Mouse (Mus musculus): ENCODE measurements around the gene Ifna2. TPM values are rescaled to one million over a fixed set of nuclear protein-coding genes. Genes with fewer than 3 reads are reported as not detected.

Ifna2 gene
- not detected in 2 replicates for polyA plus RNA-seq (2016; fragmentation: Nextera tagmentation; extraction: Ambion mirVana)

GRCm38 (mm10) chr4:88683812-88684211 lies at the start of gene Ifna2:
Ifna2 (minus strand) TSS chr4:88683912.
- Histone ChIP-seq H3K27me3 (ENCODE audit: insufficient read depth, poor library complexity, severe bottlenecking) (no peaks in the 10 kb centered on the region), H3K4me1 (no peaks in the 10 kb centered on the region), H3K4me3 (no peak within 1 kb of the TSS), H3K27ac (no peak within 1 kb of the TSS), H3K9me3 (no peaks in the 10 kb centered on the region), H3K36me3 (no peaks in the 10 kb centered on the region)
- WGBS: 85% methylated on average over 1 of the region's 1 CpGs
- DNase-seq (ENCODE audit: low spot score): no peak

GRCm38 (mm10) chr4:88727324-88727723 lies 43.6 kb upstream of the Ifna2 start:
- H3K27ac ChIP-seq: no peak overlapping the region
- WGBS: 4% methylated on average over 1 of the region's 1 CpGs
- H3K9me3 ChIP-seq: no peaks in the 10 kb centered on the region
- no peak for DNase-seq (ENCODE audit: low spot score)
- H3K4me3 ChIP-seq: no peak overlapping the region
- no peaks in the 10 kb centered on the region for H3K4me1 ChIP-seq
- no peaks in the 10 kb centered on the region for H3K36me3 ChIP-seq
- no peaks in the 10 kb centered on the region for H3K27me3 ChIP-seq (ENCODE audit: insufficient read depth, poor library complexity, severe bottlenecking)

GRCm38 (mm10) chr4:88726727-88727126 lies 43.0 kb upstream of the Ifna2 start:
- Histone ChIP-seq H3K36me3 (no peaks in the 10 kb centered on the region), H3K27ac (no peak overlapping the region), H3K9me3 (no peaks in the 10 kb centered on the region), H3K4me3 (no peak overlapping the region), H3K4me1 (no peaks in the 10 kb centered on the region), H3K27me3 (ENCODE audit: insufficient read depth, poor library complexity, severe bottlenecking) (no peaks in the 10 kb centered on the region)
- 70% methylated on average over 6 of the region's 6 CpGs for WGBS
- DNase-seq (ENCODE audit: low spot score): no peak

GRCm38 (mm10) chr4:88723497-88724090 lies 39.9 kb upstream of the Ifna2 start:
- H3K36me3 ChIP-seq: peaks cover 13% of the 10 kb centered on the region
- no peak overlapping the region for H3K27ac ChIP-seq
- H3K4me1 ChIP-seq: peaks cover 14% of the 10 kb centered on the region
- WGBS: 63% methylated on average over 8 of the region's 8 CpGs
- no peak overlapping the region for H3K4me3 ChIP-seq
- no peaks in the 10 kb centered on the region for H3K9me3 ChIP-seq
- DNase-seq (ENCODE audit: low spot score): no peak
- no peaks in the 10 kb centered on the region for H3K27me3 ChIP-seq (ENCODE audit: insufficient read depth, poor library complexity, severe bottlenecking)

GRCm38 (mm10) chr4:88721791-88722721 lies 38.3 kb upstream of the Ifna2 start, which contains the start of the genes Gm26566 and Klhl9:
Gm26566 (plus strand) TSS chr4:88721805.
Klhl9 (minus strand) TSS chr4:88722465.
- peak within 1 kb of the TSS; percentile 98 for H3K4me3 ChIP-seq
- no peaks in the 10 kb centered on the region for H3K9me3 ChIP-seq
- peak within 1 kb of the TSS; percentile 100 for H3K27ac ChIP-seq
- peaks cover 22% of the 10 kb centered on the region for H3K36me3 ChIP-seq
- WGBS: under 1% methylated on average over 82 of the region's 82 CpGs
- no peaks in the 10 kb centered on the region for H3K27me3 ChIP-seq (ENCODE audit: insufficient read depth, poor library complexity, severe bottlenecking)
- H3K4me1 ChIP-seq: peaks cover 14% of the 10 kb centered on the region
- peak; percentile 98 for DNase-seq (ENCODE audit: low spot score)

- peak overlapping the region; percentile 98 for H3K4me3 ChIP-seq
- no peaks in the 10 kb centered on the region for H3K9me3 ChIP-seq
- no peak for DNase-seq (ENCODE audit: low spot score)
- WGBS: 43% methylated on average over 1 of the region's 1 CpGs
- H3K27ac ChIP-seq: no peak overlapping the region
- peaks cover 47% of the 10 kb centered on the region for H3K36me3 ChIP-seq
- no peaks in the 10 kb centered on the region for H3K27me3 ChIP-seq (ENCODE audit: insufficient read depth, poor library complexity, severe bottlenecking)
- peaks cover 14% of the 10 kb centered on the region for H3K4me1 ChIP-seq
Measured at GRCm38 (mm10) chr4:88718715-88719114, 35.0 kb upstream of the Ifna2 start.

- Histone ChIP-seq H3K27ac (no peak overlapping the region), H3K4me3 (no peak overlapping the region), H3K9me3 (no peaks in the 10 kb centered on the region), H3K36me3 (peaks cover 43% of the 10 kb centered on the region), H3K4me1 (peaks cover 2% of the 10 kb centered on the region), H3K27me3 (ENCODE audit: insufficient read depth, poor library complexity, severe bottlenecking) (no peaks in the 10 kb centered on the region)
- DNase-seq (ENCODE audit: low spot score): no peak
Measured at GRCm38 (mm10) chr4:88715059-88715458, 31.3 kb upstream of the Ifna2 start.

GRCm38 (mm10) chr4:88714281-88714680 lies 30.6 kb upstream of the Ifna2 start:
- no peaks in the 10 kb centered on the region for H3K27me3 ChIP-seq (ENCODE audit: insufficient read depth, poor library complexity, severe bottlenecking)
- 94% methylated on average over 1 of the region's 1 CpGs for WGBS
- no peaks in the 10 kb centered on the region for H3K4me1 ChIP-seq
- H3K9me3 ChIP-seq: no peaks in the 10 kb centered on the region
- no peak overlapping the region for H3K4me3 ChIP-seq
- DNase-seq (ENCODE audit: low spot score): no peak
- no peak overlapping the region for H3K27ac ChIP-seq
- H3K36me3 ChIP-seq: peaks cover 41% of the 10 kb centered on the region

GRCm38 (mm10) chr4:88707128-88707826 lies 23.6 kb upstream of the Ifna2 start:
- Histone ChIP-seq H3K4me1 (no peaks in the 10 kb centered on the region), H3K4me3 (no peak overlapping the region), H3K9me3 (no peaks in the 10 kb centered on the region), H3K27me3 (ENCODE audit: insufficient read depth, poor library complexity, severe bottlenecking) (no peaks in the 10 kb centered on the region), H3K36me3 (no peaks in the 10 kb centered on the region), H3K27ac (no peak overlapping the region)
- 87% methylated on average over 1 of the region's 1 CpGs for WGBS
- DNase-seq (ENCODE audit: low spot score): no peak

GRCm38 (mm10) chr4:88705924-88706323 lies 22.2 kb upstream of the Ifna2 start:
- DNase-seq (ENCODE audit: low spot score): no peak
- H3K9me3 ChIP-seq: no peaks in the 10 kb centered on the region
- WGBS: 25% methylated on average over 3 of the region's 3 CpGs
- no peaks in the 10 kb centered on the region for H3K4me1 ChIP-seq
- no peak overlapping the region for H3K4me3 ChIP-seq
- no peaks in the 10 kb centered on the region for H3K27me3 ChIP-seq (ENCODE audit: insufficient read depth, poor library complexity, severe bottlenecking)
- no peak overlapping the region for H3K27ac ChIP-seq
- H3K36me3 ChIP-seq: no peaks in the 10 kb centered on the region

- no peak for DNase-seq (ENCODE audit: low spot score)
- WGBS: 65% methylated on average over 1 of the region's 1 CpGs
- H3K36me3 ChIP-seq: no peaks in the 10 kb centered on the region
- H3K9me3 ChIP-seq: no peaks in the 10 kb centered on the region
- H3K4me3 ChIP-seq: no peak overlapping the region
- H3K27me3 ChIP-seq (ENCODE audit: insufficient read depth, poor library complexity, severe bottlenecking): no peaks in the 10 kb centered on the region
- H3K4me1 ChIP-seq: no peaks in the 10 kb centered on the region
- H3K27ac ChIP-seq: no peak overlapping the region
Measured at GRCm38 (mm10) chr4:88699301-88699700, 15.6 kb upstream of the Ifna2 start.

GRCm38 (mm10) chr4:88698781-88699180 lies 15.1 kb upstream of the Ifna2 start:
- no peak for DNase-seq (ENCODE audit: low spot score)
- Histone ChIP-seq H3K4me1 (no peaks in the 10 kb centered on the region), H3K27me3 (ENCODE audit: insufficient read depth, poor library complexity, severe bottlenecking) (no peaks in the 10 kb centered on the region), H3K27ac (no peak overlapping the region), H3K36me3 (no peaks in the 10 kb centered on the region), H3K9me3 (no peaks in the 10 kb centered on the region), H3K4me3 (no peak overlapping the region)
- 77% methylated on average over 5 of the region's 5 CpGs for WGBS

GRCm38 (mm10) chr4:88697753-88698152 lies 14.0 kb upstream of the Ifna2 start:
- DNase-seq (ENCODE audit: low spot score): no peak
- 81% methylated on average over 4 of the region's 4 CpGs for WGBS
- H3K4me3 ChIP-seq: no peak overlapping the region
- no peaks in the 10 kb centered on the region for H3K9me3 ChIP-seq
- no peak overlapping the region for H3K27ac ChIP-seq
- H3K36me3 ChIP-seq: no peaks in the 10 kb centered on the region
- H3K4me1 ChIP-seq: no peaks in the 10 kb centered on the region
- H3K27me3 ChIP-seq (ENCODE audit: insufficient read depth, poor library complexity, severe bottlenecking): no peaks in the 10 kb centered on the region
